Mouse (Mus musculus): ENCODE data around the gene Psme2.
A peak's percentile ranks its signal among the peaks of the same experiment; 100 is the strongest.

The Psme2 gene

GRCm38 (mm10) chr14:55596036-55596690 is 5.2 kb upstream of the Psme2 start:
- DNase-seq (ENCODE audit: low spot score) = no peak

GRCm38 (mm10) chr14:55592226-55592625 is 1.3 kb upstream of the Psme2 start:
- peak; percentile 14 for DNase-seq (ENCODE audit: low spot score)

- DNase-seq (ENCODE audit: low spot score) = peak; percentile 87
Observed at GRCm38 (mm10) chr14:55591331-55591891, 498 bp upstream of the Psme2 start, which contains the start of gene Rnf31. Gene Rnf31, plus strand, starts transcription at chr14:55591708.

- DNase-seq (ENCODE audit: low spot score) = no peak
Observed at GRCm38 (mm10) chr14:55589771-55590448, 1.0 kb downstream of the Psme2 start.

- DNase-seq (ENCODE audit: low spot score) = no peak
Observed at GRCm38 (mm10) chr14:55589271-55589670, 1.6 kb downstream of the Psme2 start.

- DNase-seq (ENCODE audit: low spot score) = no peak
Observed at GRCm38 (mm10) chr14:55586149-55586548, 4.8 kb downstream of the Psme2 start.

- peak; percentile 49 for DNase-seq (ENCODE audit: low spot score)
Observed at GRCm38 (mm10) chr14:55585566-55585960, 5.3 kb downstream of the Psme2 start.

GRCm38 (mm10) chr14:55584702-55585565 is 6.0 kb downstream of the Psme2 start, which contains the start of gene Emc9:
Gene Emc9, minus strand, starts transcription at chr14:55585302.
- DNase-seq (ENCODE audit: low spot score) = peak; percentile 78

- no peak for DNase-seq (ENCODE audit: low spot score)
Observed at GRCm38 (mm10) chr14:55584303-55584701, 6.6 kb downstream of the Psme2 start.

GRCm38 (mm10) chr14:55581981-55582681 is 8.8 kb downstream of the Psme2 start:
- no peak for DNase-seq (ENCODE audit: low spot score)

- DNase-seq (ENCODE audit: low spot score) = no peak
Observed at GRCm38 (mm10) chr14:55580731-55581130, 10.2 kb downstream of the Psme2 start.

GRCm38 (mm10) chr14:55579511-55580496 is 11.1 kb downstream of the Psme2 start:
- no peak for DNase-seq (ENCODE audit: low spot score)

- peak; percentile 52 for DNase-seq (ENCODE audit: low spot score)
Observed at GRCm38 (mm10) chr14:55578668-55579269, 12.1 kb downstream of the Psme2 start.

GRCm38 (mm10) chr14:55577871-55578667 is 12.8 kb downstream of the Psme2 start, which contains the start of gene Psme1:
Gene Psme1, plus strand, starts transcription at chr14:55578123.
- peak; percentile 65 for DNase-seq (ENCODE audit: low spot score)

GRCm38 (mm10) chr14:55576376-55576775 is 14.5 kb downstream of the Psme2 start:
- DNase-seq (ENCODE audit: low spot score) = no peak

- DNase-seq (ENCODE audit: low spot score) = no peak
Observed at GRCm38 (mm10) chr14:55575711-55576110, 15.2 kb downstream of the Psme2 start.

GRCm38 (mm10) chr14:55575302-55575701 is 15.6 kb downstream of the Psme2 start, which contains the start of gene Fitm1:
Gene Fitm1, plus strand, starts transcription at chr14:55575617.
- no peak for DNase-seq (ENCODE audit: low spot score)

- DNase-seq (ENCODE audit: low spot score) = no peak
Observed at GRCm38 (mm10) chr14:55571760-55572159, 19.2 kb downstream of the Psme2 start.

GRCm38 (mm10) chr14:55570588-55570987 is 20.3 kb downstream of the Psme2 start:
- no peak for DNase-seq (ENCODE audit: low spot score)

Measured in spleen, adult 12 weeks (tissue).